Mouse (Mus musculus): Measurements from ENCODE around the gene Psmd14. TPM values are rescaled to one million over a fixed set of nuclear protein-coding genes. Genes with fewer than 3 reads are reported as not detected.

Gene Psmd14
- polyA plus RNA-seq, 1 experiment from 2014 or later = 94.3 TPM

DNA sequence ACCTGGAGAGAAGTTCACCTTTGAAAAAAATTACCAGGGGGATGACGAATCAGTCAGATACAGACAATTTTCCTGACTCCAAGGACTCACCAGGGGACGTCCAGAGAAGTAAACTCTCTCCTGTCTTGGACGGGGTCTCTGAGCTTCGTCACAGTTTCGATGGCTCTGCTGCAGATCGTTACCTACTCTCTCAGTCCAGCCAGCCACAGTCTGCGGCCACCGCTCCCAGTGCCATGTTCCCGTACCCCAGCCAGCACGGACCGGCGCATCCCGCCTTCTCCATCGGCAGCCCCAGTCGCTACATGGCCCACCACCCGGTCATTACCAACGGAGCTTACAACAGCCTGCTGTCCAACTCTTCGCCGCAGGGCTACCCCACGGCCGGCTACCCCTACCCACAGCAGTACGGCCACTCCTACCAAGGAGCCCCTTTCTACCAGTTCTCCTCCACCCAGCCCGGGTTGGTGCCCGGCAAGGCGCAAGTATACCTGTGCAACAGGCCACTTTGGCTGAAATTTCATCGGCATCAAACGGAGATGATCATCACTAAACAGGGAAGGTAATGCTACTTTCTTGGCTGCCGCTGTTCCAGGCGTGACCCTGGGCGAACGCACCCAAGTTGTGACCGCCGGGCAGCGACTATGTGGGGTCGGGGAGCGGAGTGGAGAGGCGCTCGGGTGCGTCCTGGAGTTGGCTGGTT, 93.5 kb downstream of the Psmd14 start:
- Histone ChIP-seq H3K9me3 (ENCODE audit: low read length) (no peaks in the 10 kb centered on the region), H3K4me1 (ENCODE audit: insufficient read depth, low read depth, low read length) (0 out of 2 replicates have a peak, but pooled peaks cover 4% of the 10 kb centered on the region), H3K4me2 (replicated peaks; ENCODE audit: low read depth, low read length) (no peak overlapping the region), H3K27me3 (replicated peaks; ENCODE audit: insufficient read depth, low read length) (peaks cover 53% of the 10 kb centered on the region), H3K36me3 (ENCODE audit: insufficient read depth, low read length) (no peaks in the 10 kb centered on the region), H3K9ac (replicated peaks; ENCODE audit: low read depth) (no peak overlapping the region), H3K27ac (ENCODE audit: low read length) (no peak overlapping the region), H3K4me3 (ENCODE audit: low read depth, low read length) (peak overlapping the region; percentile 5; the same call in 1 of the 2 replicates)
- 2% methylated on average over 39 of the region's 39 CpGs for WGBS
- peak; percentile 23; the same call in 1 of the 2 replicates for ATAC-seq
- no peak for DNase-seq (ENCODE audit: low spot score)
- TF ChIP-seq CTCF (IDR thresholded peaks at IDR 0.05) = no peak
- TF ChIP-seq EP300 (IDR thresholded peaks at IDR 0.05) = no peak

DNA sequence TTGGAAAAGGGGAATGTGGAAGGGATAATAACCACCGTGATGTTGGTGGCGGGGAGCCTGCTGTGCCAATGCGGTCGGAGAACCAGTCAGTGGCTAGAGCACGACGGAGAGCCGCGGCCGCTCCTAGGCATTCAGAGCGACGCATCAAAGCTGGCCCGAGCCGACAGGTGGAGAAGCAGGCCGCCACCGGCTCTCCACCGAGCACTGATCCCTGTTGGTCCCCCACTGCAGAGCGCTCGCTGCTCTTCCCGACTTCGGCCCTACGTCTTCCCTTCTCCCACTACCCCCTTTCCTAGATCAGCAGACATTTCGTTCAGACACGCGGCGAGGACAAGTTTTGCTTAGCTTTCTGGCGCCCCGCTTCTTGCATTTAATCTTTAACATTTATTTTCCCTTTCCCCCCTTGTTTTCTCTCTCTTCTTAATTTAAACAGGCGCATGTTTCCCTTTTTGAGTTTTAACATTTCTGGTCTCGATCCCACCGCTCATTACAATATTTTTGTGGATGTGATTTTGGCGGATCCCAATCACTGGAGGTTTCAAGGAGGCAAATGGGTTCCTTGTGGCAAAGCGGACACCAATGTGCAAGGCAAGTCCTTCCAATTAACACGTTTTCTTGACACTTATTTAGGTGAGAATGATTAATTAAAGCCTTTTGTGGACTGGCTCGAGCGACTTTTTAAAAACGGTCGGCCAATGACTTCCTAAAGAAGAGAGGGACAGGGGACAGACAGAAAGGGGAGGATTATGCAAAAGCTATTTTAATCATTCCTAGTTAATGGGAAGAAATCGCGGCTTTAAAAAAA, 94.2 kb downstream of the Psmd14 start:
- peak overlapping the region; percentile 5; the same call in 1 of the 2 replicates for H3K4me3 ChIP-seq (ENCODE audit: low read depth, low read length)
- WGBS = 2% methylated on average over 36 of the region's 39 CpGs

DNA sequence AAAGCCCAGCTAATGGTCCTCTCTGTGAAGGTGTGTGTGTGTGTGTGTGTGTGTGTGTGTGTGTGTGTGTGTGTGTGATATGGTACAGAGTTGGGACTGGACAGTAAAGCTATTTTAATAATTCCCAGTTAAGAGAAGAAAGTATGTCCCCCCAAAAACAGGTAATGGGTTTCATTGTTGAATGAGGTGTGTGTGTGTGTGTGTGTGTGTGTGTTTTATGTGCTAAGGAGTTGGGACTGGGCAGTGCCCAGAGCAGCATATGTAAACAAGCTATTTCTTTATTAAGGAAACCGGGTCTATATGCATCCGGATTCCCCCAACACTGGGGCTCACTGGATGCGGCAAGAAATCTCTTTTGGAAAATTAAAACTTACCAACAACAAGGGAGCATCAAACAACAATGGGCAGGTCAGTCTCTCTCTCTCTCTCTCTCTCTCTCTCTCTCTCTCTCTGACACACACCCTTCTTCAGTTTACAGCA, 94.9 kb downstream of the Psmd14 start:
- DNase-seq (ENCODE audit: low spot score) (no peak), ATAC-seq (no peak)
- Histone ChIP-seq H3K9ac (replicated peaks; ENCODE audit: low read depth) (no peak overlapping the region), H3K36me3 (ENCODE audit: insufficient read depth, low read length) (no peaks in the 10 kb centered on the region), H3K4me1 (ENCODE audit: insufficient read depth, low read depth, low read length) (peaks cover 5% of the 10 kb centered on the region; the same call in 1 of the 2 replicates), H3K4me2 (replicated peaks; ENCODE audit: low read depth, low read length) (no peak overlapping the region), H3K27ac (ENCODE audit: low read length) (no peak overlapping the region), H3K9me3 (ENCODE audit: low read length) (no peaks in the 10 kb centered on the region), H3K27me3 (replicated peaks; ENCODE audit: insufficient read depth, low read length) (peaks cover 67% of the 10 kb centered on the region), H3K4me3 (ENCODE audit: low read depth, low read length) (no peak overlapping the region)
- 18% methylated on average over 3 of the region's 3 CpGs for WGBS
- no peak for TF ChIP-seq EP300 (IDR thresholded peaks at IDR 0.05)
- no peak for TF ChIP-seq CTCF (IDR thresholded peaks at IDR 0.05)

More for the DNA sequence above, 94.2 kb downstream of the Psmd14 start:
- 0 out of 2 replicates have a peak, but pooled peaks cover 4% of the 10 kb centered on the region for H3K4me1 ChIP-seq (ENCODE audit: insufficient read depth, low read depth, low read length)
- no peak overlapping the region for H3K9ac ChIP-seq (replicated peaks; ENCODE audit: low read depth)
- peaks cover 60% of the 10 kb centered on the region for H3K27me3 ChIP-seq (replicated peaks; ENCODE audit: insufficient read depth, low read length)
- H3K9me3 ChIP-seq (ENCODE audit: low read length) = no peaks in the 10 kb centered on the region
- ATAC-seq = no peak
- no peak overlapping the region for H3K27ac ChIP-seq (ENCODE audit: low read length)
- DNase-seq (ENCODE audit: low spot score) = no peak
- no peaks in the 10 kb centered on the region for H3K36me3 ChIP-seq (ENCODE audit: insufficient read depth, low read length)
- no peak for TF ChIP-seq EP300 (IDR thresholded peaks at IDR 0.05)
- TF ChIP-seq CTCF (IDR thresholded peaks at IDR 0.05) = no peak
- 0 out of 2 replicates have a peak overlapping the region, but pooled peaks have one; percentile 17 for H3K4me2 ChIP-seq (replicated peaks; ENCODE audit: low read depth, low read length)

DNA sequence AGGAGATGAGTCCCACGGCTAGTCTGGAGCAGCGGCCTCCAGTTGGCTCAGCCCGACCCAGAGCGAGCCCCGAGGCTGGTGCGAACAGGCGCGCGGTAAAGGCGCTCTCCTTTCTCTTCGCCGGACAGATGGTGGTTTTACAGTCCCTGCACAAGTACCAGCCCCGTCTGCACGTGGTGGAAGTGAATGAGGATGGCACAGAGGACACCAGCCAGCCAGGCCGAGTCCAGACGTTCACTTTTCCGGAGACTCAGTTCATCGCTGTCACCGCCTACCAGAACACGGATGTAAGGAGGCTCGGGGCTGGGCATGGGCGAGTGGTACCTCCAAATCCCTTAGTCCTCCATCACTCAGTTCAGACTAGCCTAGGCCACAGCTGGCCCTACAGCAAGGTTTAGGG, 95.7 kb downstream of the Psmd14 start:
- Histone ChIP-seq H3K27me3 (replicated peaks; ENCODE audit: insufficient read depth, low read length) (peaks cover 75% of the 10 kb centered on the region), H3K9ac (replicated peaks; ENCODE audit: low read depth) (no peak overlapping the region), H3K4me1 (ENCODE audit: insufficient read depth, low read depth, low read length) (peaks cover 11% of the 10 kb centered on the region), H3K9me3 (ENCODE audit: low read length) (no peaks in the 10 kb centered on the region), H3K4me3 (ENCODE audit: low read depth, low read length) (0 out of 2 replicates have a peak overlapping the region, but pooled peaks have one; percentile 2), H3K27ac (ENCODE audit: low read length) (no peak overlapping the region), H3K36me3 (ENCODE audit: insufficient read depth, low read length) (no peaks in the 10 kb centered on the region), H3K4me2 (replicated peaks; ENCODE audit: low read depth, low read length) (0 out of 2 replicates have a peak overlapping the region, but pooled peaks have one; percentile 19)
- TF ChIP-seq CTCF (IDR thresholded peaks at IDR 0.05) = no peak
- TF ChIP-seq EP300 (IDR thresholded peaks at IDR 0.05) = no peak
- DNase-seq (ENCODE audit: low spot score) (no peak), ATAC-seq (no peak)
- 1% methylated on average over 22 of the region's 22 CpGs for WGBS

DNA sequence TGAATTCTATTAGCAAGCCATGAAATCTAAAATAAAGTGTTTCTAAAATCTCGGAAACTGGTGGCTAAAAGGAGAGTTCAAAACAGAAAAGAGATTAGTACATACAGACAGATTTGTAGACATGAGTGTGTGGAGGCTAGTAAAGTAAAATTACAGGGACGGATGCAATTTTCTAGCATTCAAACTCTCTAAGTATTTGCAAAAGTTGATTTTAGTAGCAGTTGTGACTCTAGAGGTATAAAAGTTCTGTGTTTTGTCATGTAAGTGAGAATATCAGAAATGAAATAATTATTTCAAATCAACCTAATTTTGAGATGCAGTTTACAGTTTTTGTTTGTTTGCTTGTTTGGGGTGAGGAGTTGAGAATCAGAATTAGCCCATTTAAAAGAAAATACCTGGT, 96.3 kb downstream of the Psmd14 start:
- WGBS = 23% methylated on average over 2 of the region's 2 CpGs
- no peak overlapping the region for H3K9ac ChIP-seq (replicated peaks; ENCODE audit: low read depth)
- no peak for ATAC-seq
- H3K27me3 ChIP-seq (replicated peaks; ENCODE audit: insufficient read depth, low read length) = peaks cover 81% of the 10 kb centered on the region
- H3K4me3 ChIP-seq (ENCODE audit: low read depth, low read length) = no peak overlapping the region
- TF ChIP-seq CTCF (IDR thresholded peaks at IDR 0.05) (no peak), EP300 (IDR thresholded peaks at IDR 0.05) (no peak)
- H3K9me3 ChIP-seq (ENCODE audit: low read length) = no peaks in the 10 kb centered on the region
- DNase-seq (ENCODE audit: low spot score) = no peak
- no peak overlapping the region for H3K4me2 ChIP-seq (replicated peaks; ENCODE audit: low read depth, low read length)
- peaks cover 11% of the 10 kb centered on the region for H3K4me1 ChIP-seq (ENCODE audit: insufficient read depth, low read depth, low read length)
- H3K27ac ChIP-seq (ENCODE audit: low read length) = no peak overlapping the region
- H3K36me3 ChIP-seq (ENCODE audit: insufficient read depth, low read length) = no peaks in the 10 kb centered on the region

DNA sequence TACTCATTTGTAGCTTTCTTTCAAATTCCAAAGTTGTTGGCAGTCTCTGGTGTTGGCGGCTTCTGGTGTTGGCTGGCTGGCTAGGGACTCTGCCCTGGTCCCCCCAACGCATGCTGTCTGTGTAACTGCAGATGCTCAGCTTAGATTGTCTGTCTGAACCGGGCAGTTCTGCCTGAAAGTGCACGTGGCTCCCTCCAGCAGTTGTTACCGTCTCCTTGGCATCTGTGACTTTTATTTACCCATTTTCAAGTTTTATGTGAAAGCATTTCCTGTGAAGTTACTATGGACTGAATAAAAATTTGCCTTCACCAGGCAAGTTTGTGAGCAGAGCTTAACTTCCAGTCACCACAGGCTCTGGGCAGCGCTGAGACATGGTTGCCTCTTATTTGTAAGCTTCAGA, 97.3 kb downstream of the Psmd14 start:
- H3K4me2 ChIP-seq (replicated peaks; ENCODE audit: low read depth, low read length) = no peak overlapping the region
- H3K27ac ChIP-seq (ENCODE audit: low read length) = no peak overlapping the region
- H3K9me3 ChIP-seq (ENCODE audit: low read length) = no peaks in the 10 kb centered on the region
- peaks cover 11% of the 10 kb centered on the region for H3K4me1 ChIP-seq (ENCODE audit: insufficient read depth, low read depth, low read length)
- TF ChIP-seq CTCF (IDR thresholded peaks at IDR 0.05) = no peak
- no peak for TF ChIP-seq EP300 (IDR thresholded peaks at IDR 0.05)
- 6% methylated on average over 6 of the region's 6 CpGs for whole genome bisulfite sequencing
- ATAC-seq = no peak
- no peaks in the 10 kb centered on the region for H3K36me3 ChIP-seq (ENCODE audit: insufficient read depth, low read length)
- H3K9ac ChIP-seq (replicated peaks; ENCODE audit: low read depth) = no peak overlapping the region
- DNase-seq (ENCODE audit: low spot score) = no peak
- peaks cover 82% of the 10 kb centered on the region for H3K27me3 ChIP-seq (replicated peaks; ENCODE audit: insufficient read depth, low read length)
- no peak overlapping the region for H3K4me3 ChIP-seq (ENCODE audit: low read depth, low read length)

Data from lung, postnatal 0 days (tissue).